Mouse (Mus musculus): ENCODE measurements around the gene Mmgt2.

Gene Mmgt2

GRCm38 (mm10) chr11:62648591-62649391, at the start of gene Mmgt2:
Gene Mmgt2, plus strand, starts transcription at chr11:62648664.
- DNase-seq (ENCODE audit: low spot score in 2 of 2): peak; percentile 92 to 94

- no peak for DNase-seq (ENCODE audit: low spot score in 2 of 2)
Observed at GRCm38 (mm10) chr11:62601732-62602618, 46.5 kb upstream of the Mmgt2 start.

- DNase-seq (ENCODE audit: low spot score in 2 of 2): peak; percentile 90 to 96
Observed at GRCm38 (mm10) chr11:62602619-62603311, 45.7 kb upstream of the Mmgt2 start.

GRCm38 (mm10) chr11:62603312-62604056, 45.0 kb upstream of the Mmgt2 start:
- peak in 1 of 2 experiments; percentile 21 for DNase-seq (ENCODE audit: low spot score in 2 of 2)

- DNase-seq (ENCODE audit: low spot score in 2 of 2): no peak
Observed at GRCm38 (mm10) chr11:62604123-62604706, 44.2 kb upstream of the Mmgt2 start.

GRCm38 (mm10) chr11:62604886-62605618, 43.4 kb upstream of the Mmgt2 start:
- no peak for DNase-seq (ENCODE audit: low spot score in 2 of 2)

GRCm38 (mm10) chr11:62605619-62606298, 42.7 kb upstream of the Mmgt2 start:
- DNase-seq (ENCODE audit: low spot score in 2 of 2): no peak

GRCm38 (mm10) chr11:62606299-62607169, 41.9 kb upstream of the Mmgt2 start:
- no peak for DNase-seq (ENCODE audit: low spot score in 2 of 2)

- DNase-seq (ENCODE audit: low spot score in 2 of 2): no peak
Observed at GRCm38 (mm10) chr11:62607170-62607951, 41.1 kb upstream of the Mmgt2 start.

GRCm38 (mm10) chr11:62607952-62608201, 40.6 kb upstream of the Mmgt2 start:
- no peak for DNase-seq (ENCODE audit: low spot score in 2 of 2)

- no peak for DNase-seq (ENCODE audit: low spot score in 2 of 2)
Observed at GRCm38 (mm10) chr11:62608826-62609675, 39.4 kb upstream of the Mmgt2 start.

- DNase-seq (ENCODE audit: low spot score in 2 of 2): no peak
Observed at GRCm38 (mm10) chr11:62610304-62610703, 38.2 kb upstream of the Mmgt2 start.

- no peak for DNase-seq (ENCODE audit: low spot score in 2 of 2)
Observed at GRCm38 (mm10) chr11:62612604-62613003, 35.9 kb upstream of the Mmgt2 start.

GRCm38 (mm10) chr11:62613657-62614365, 34.7 kb upstream of the Mmgt2 start:
- peak; percentile 74 to 84 for DNase-seq (ENCODE audit: low spot score in 2 of 2)

- DNase-seq (ENCODE audit: low spot score in 2 of 2): no peak
Observed at GRCm38 (mm10) chr11:62614876-62615410, 33.5 kb upstream of the Mmgt2 start.

GRCm38 (mm10) chr11:62615456-62615855, 33.0 kb upstream of the Mmgt2 start:
- DNase-seq (ENCODE audit: low spot score in 2 of 2): no peak

All from urinary bladder, adult 18-20 months (tissue).